ENCODE assay signal across 14 mouse cellular contexts in the genomic region with DNA sequence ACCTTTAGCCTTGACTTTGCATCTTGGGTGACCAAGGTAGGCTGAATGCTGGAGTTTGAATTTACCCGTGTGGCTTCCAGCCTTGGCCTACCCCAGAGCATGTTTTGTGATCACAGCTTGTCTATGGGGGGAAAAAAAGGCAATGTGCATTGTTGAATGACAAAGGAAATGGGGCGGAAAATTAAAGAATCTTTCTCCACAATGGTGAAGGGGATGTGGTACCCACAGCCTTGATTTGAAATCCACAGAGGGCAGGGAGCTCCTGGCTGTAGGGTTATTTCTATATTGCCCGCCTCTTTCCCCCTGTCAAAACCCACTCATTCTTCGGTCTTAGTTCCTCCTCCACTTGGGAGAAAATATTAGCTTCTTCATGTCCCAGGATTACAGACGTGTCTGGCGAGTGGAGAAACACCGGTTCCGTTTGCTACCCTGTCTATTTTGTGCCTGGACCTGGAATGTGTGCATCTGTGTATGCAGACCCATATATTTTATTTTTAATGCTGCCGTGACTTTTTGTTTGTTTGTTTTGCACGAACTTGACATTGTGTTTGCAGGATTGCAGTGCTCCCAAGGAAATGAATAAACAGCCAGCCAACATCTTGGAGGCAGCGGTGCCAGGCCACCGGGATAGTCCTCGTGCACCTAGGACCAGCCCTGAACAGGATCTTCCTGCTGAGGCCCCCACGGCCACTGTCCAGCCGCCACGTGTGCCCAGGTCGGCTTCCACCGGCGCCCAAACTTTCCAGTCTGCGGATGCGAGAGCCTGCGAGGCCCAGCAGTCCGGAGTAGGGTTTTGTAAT. TPM values are rescaled to one million over a fixed set of nuclear protein-coding genes. Genes with fewer than 3 reads are reported as not detected.
A peak's percentile ranks its signal among the peaks of the same experiment; 100 is the strongest.
DNase-seq lines count a peak whose midpoint lies in the region; ATAC-seq lines count a peak whose summit lies in the region.
"Had no signal": no experiment of that assay in that cellular context is flagged by ENCODE, and none has a peak within 500 bp of the region (broad histone marks: within the 10 kb centered on the region; RNA-seq: fewer than 3 reads in every experiment).

No protein-coding gene starts in this region.

- H3K4me1 ChIP-seq in heart, embryonic 12.5 days (replicated peaks), result 0 out of 2 replicates have a peak, but pooled peaks cover 5% of the 10 kb centered on the region
- H3K4me1 ChIP-seq in hindbrain, embryonic 13.5 days (replicated peaks), result peaks cover 32% of the 10 kb centered on the region
- peaks cover 6% of the 10 kb centered on the region for H3K4me1 ChIP-seq in midbrain, embryonic 14.5 days (ENCODE audit: control insufficient read depth, insufficient read depth, low read length)
- H3K4me1 ChIP-seq: embryonic facial prominence, embryonic 12.5 days; liver, embryonic 13.5 days; stomach, embryonic 15.5 days had no signal

- H3K27me3 ChIP-seq in heart, embryonic 12.5 days (replicated peaks), result peaks cover 97% of the 10 kb centered on the region
- H3K27me3 ChIP-seq in hindbrain, embryonic 13.5 days, result peaks cover 94% of the 10 kb centered on the region
- peaks cover 96% of the 10 kb centered on the region for H3K27me3 ChIP-seq in midbrain, embryonic 14.5 days (ENCODE audit: control insufficient read depth, insufficient read depth, low read length)

- H3K9me3 ChIP-seq in heart, embryonic 12.5 days (replicated peaks), result no peaks in the 10 kb centered on the region
- H3K9me3 ChIP-seq in hindbrain, embryonic 13.5 days, result no peaks in the 10 kb centered on the region
- no peaks in the 10 kb centered on the region for H3K9me3 ChIP-seq in midbrain, embryonic 14.5 days (ENCODE audit: control insufficient read depth, low read length)
- H3K9me3 ChIP-seq: embryonic facial prominence, embryonic 12.5 days; heart, embryonic 13.5 days; liver, embryonic 13.5 days; stomach, embryonic 15.5 days had no signal

- H3K4me3 ChIP-seq in heart, embryonic 12.5 days, result no peak overlapping the region; the same call in 1 of the 2 replicates
- peak overlapping the region; percentile 51 for H3K4me3 ChIP-seq in hindbrain, embryonic 13.5 days
- H3K4me3 ChIP-seq in midbrain, embryonic 14.5 days (replicated peaks; ENCODE audit: low read depth, low read length), result peak overlapping the region; percentile 26
- H3K4me3 ChIP-seq: embryonic facial prominence, embryonic 12.5 days; liver, embryonic 13.5 days; stomach, embryonic 15.5 days had no signal

- H3K9ac ChIP-seq in heart, embryonic 12.5 days, result no peak overlapping the region
- H3K9ac ChIP-seq in hindbrain, embryonic 13.5 days, result peak overlapping the region; percentile 87
- H3K9ac ChIP-seq in midbrain, embryonic 14.5 days (replicated peaks; ENCODE audit: low read length), result 0 out of 2 replicates have a peak overlapping the region, but pooled peaks have one; percentile 20
- H3K9ac ChIP-seq: embryonic facial prominence, embryonic 12.5 days; heart, embryonic 13.5 days; liver, embryonic 13.5 days; stomach, embryonic 15.5 days had no signal

- DNase-seq in heart, adult 9 months (ENCODE audit: low spot score in 2 of 2), result no peak
- peak; percentile 45 for DNase-seq in midbrain, embryonic 14.5 days
- peak; percentile 52 for DNase-seq in retina, embryonic 14.5 days (ENCODE audit: low spot score)
- no peak for DNase-seq in spleen, postnatal 14 days (ENCODE audit: low spot score in 2 of 2)
- DNase-seq in urinary bladder, postnatal 4 days (ENCODE audit: low spot score in 2 of 2), result no peak
- DNase-seq: gastrocnemius, postnatal 14 days; liver, embryonic 13.5 days had no signal

- H3K36me3 ChIP-seq in heart, embryonic 12.5 days, result no peaks in the 10 kb centered on the region
- no peaks in the 10 kb centered on the region for H3K36me3 ChIP-seq in hindbrain, embryonic 13.5 days
- no peaks in the 10 kb centered on the region for H3K36me3 ChIP-seq in midbrain, embryonic 14.5 days (ENCODE audit: control insufficient read depth, insufficient read depth, low read length)
- H3K36me3 ChIP-seq: embryonic facial prominence, embryonic 12.5 days; heart, embryonic 13.5 days; liver, embryonic 13.5 days; stomach, embryonic 15.5 days had no signal

- 0 out of 2 replicates have a peak overlapping the region, but pooled peaks have one; percentile 1 for H3K4me2 ChIP-seq in heart, embryonic 12.5 days
- peak overlapping the region; percentile 60 for H3K4me2 ChIP-seq in hindbrain, embryonic 13.5 days
- peak overlapping the region; percentile 38 for H3K4me2 ChIP-seq in midbrain, embryonic 14.5 days (ENCODE audit: low read length)
- H3K4me2 ChIP-seq: embryonic facial prominence, embryonic 12.5 days; heart, embryonic 13.5 days; liver, embryonic 13.5 days; stomach, embryonic 15.5 days had no signal

- no peak overlapping the region for H3K27ac ChIP-seq in heart, embryonic 12.5 days (ENCODE audit: poor library complexity, severe bottlenecking)
- H3K27ac ChIP-seq in hindbrain, embryonic 13.5 days, result peak overlapping the region; percentile 95
- no peak overlapping the region for H3K27ac ChIP-seq in midbrain, embryonic 14.5 days (replicated peaks; ENCODE audit: low read depth, low read length)
- H3K27ac ChIP-seq: embryonic facial prominence, embryonic 12.5 days; heart, embryonic 13.5 days; liver, embryonic 13.5 days; stomach, embryonic 15.5 days had no signal

- WGBS in heart, embryonic 12.5 days, result 6% methylated on average over 23 of the region's 23 CpGs
- WGBS in hindbrain, embryonic 13.5 days, result 3% methylated on average over 23 of the region's 23 CpGs
- 3% methylated on average over 23 of the region's 23 CpGs for WGBS in midbrain, embryonic 14.5 days

- no peak for ATAC-seq in heart, embryonic 12.5 days (ENCODE audit: insufficient number of reproducible peaks, low FRiP score)
- ATAC-seq in hindbrain, embryonic 13.5 days (ENCODE audit: low FRiP score), result no peak
- no peak for ATAC-seq in midbrain, embryonic 14.5 days (ENCODE audit: low FRiP score, low TSS enrichment)
- ATAC-seq: CD4-positive, CD25-positive, alpha-beta regulatory T cell, adult 4 months had no signal

RNA-seq across cellular contexts. Expression of gene Slc6a5, which starts 1.4 kb away (rescaled TPM):
- not detected in 2 replicates for polyA plus RNA-seq in heart, embryonic 12.5 days (2016; fragmentation: Nextera tagmentation; extraction: Ambion mirVana)
- polyA plus RNA-seq in hindbrain, embryonic 13.5 days (2015; fragmentation: Nextera tagmentation; extraction: Ambion mirVana), result 12.5 and 13.0 TPM in 2 replicates
- 0.34 and 0.46 TPM in 2 replicates for polyA plus RNA-seq in midbrain, embryonic 14.5 days (2014; fragmentation: Nextera tagmentation; extraction: Ambion mirVana)
- polyA plus RNA-seq: CD4-positive, CD25-positive, alpha-beta regulatory T cell, adult 4 months; heart, embryonic 13.5 days; liver, embryonic 13.5 days; small intestine, adult 2 months had no signal

Comparison
In these comparisons a context has a peak if more than half of its experiments do, and no peak if none do; other contexts are left out.
1. H3K4me2 ChIP-seq: peak in every context shown above with its lines; median percentile 60 in hindbrain, embryonic 13.5 days; 38 in midbrain, embryonic 14.5 days; 1 in heart, embryonic 12.5 days.
2. DNase-seq: peak in midbrain, embryonic 14.5 days (single experiment) and retina, embryonic 14.5 days (single experiment); none in heart, adult 9 months (0 of 2), spleen, postnatal 14 days (0 of 2) and urinary bladder, postnatal 4 days (0 of 2).